Mouse (Mus musculus) forebrain, embryonic 11.5 days (tissue): ENCODE measurements at regions not wholly inside any gene's neighbourhood (a gene's known extent, or its start where the extent isn't known, plus 50 kb on each side); places are given as distances from the start of the nearest gene placed in this dataset.
A peak's percentile ranks its signal among the peaks of the same experiment; 100 is the strongest.

Experiments
- ATAC-seq: fragments of 200-750 bp; cut with Nextera tagmentation; replicated peaks from 2 replicates; pipeline ENCODE4 v1.8.0; 2017; ENCODE audit warnings: moderate TSS enrichment; ENCODE audit not compliant: low FRiP score
- DNase-seq: peaks from one replicate; pipeline ENCODE4 v3.0.0-alpha.2; 2017; ENCODE audit warnings: low spot score
- H3K27ac ChIP-seq: fragments of 300-500 bp; sonication (generic); 2 replicates; pipeline ENCODE4 v1.5.1; 2014; ENCODE audit warnings: low read depth, low read length
- H3K27me3 ChIP-seq: fragments of 300-500 bp; sonication (generic); 2 replicates; pipeline ENCODE4 v1.6.1; 2014; ENCODE audit warnings: mild to moderate bottlenecking, low read length, mixed read lengths; ENCODE audit not compliant: control insufficient read depth, insufficient read depth
- H3K36me3 ChIP-seq: fragments of 300-500 bp; sonication (generic); 2 replicates; pipeline ENCODE4 v1.6.1; 2014; ENCODE audit warnings: mild to moderate bottlenecking, low read length, moderate library complexity, mixed read lengths; ENCODE audit not compliant: control insufficient read depth, insufficient read depth
- H3K4me1 ChIP-seq: fragments of 300-500 bp; sonication (generic); replicated peaks from 2 replicates; pipeline ENCODE4 v1.6.1; 2014; ENCODE audit warnings: low read length, mixed read lengths; ENCODE audit not compliant: control insufficient read depth, insufficient read depth
- H3K4me2 ChIP-seq: fragments of 300-500 bp; sonication (generic); 2 replicates; pipeline ENCODE4 v1.6.1; 2014; ENCODE audit warnings: low read depth, mild to moderate bottlenecking, low read length, moderate library complexity, mixed read lengths; ENCODE audit not compliant: severe bottlenecking
- H3K4me3 ChIP-seq: fragments of 300-500 bp; sonication (generic); 2 replicates; pipeline ENCODE4 v1.5.1; 2014; ENCODE audit warnings: low read depth, low read length
- H3K9ac ChIP-seq: fragments of 300-500 bp; sonication (generic); 2 replicates; pipeline ENCODE4 v1.6.1; 2014; ENCODE audit warnings: low read length
- H3K9me3 ChIP-seq: fragments of 300-500 bp; sonication (generic); 2 replicates; pipeline ENCODE4 v1.6.1; 2016; ENCODE audit warnings: low read length, mixed read lengths; ENCODE audit not compliant: control insufficient read depth
- WGBS: fragments of 180-500 bp; shearing (Covaris S2); extraction: QIAGEN DNeasy Blood & Tissue Kit; methylation state at CpG from one replicate; pipeline ENCODE4 v1.1.7; 2014; 5-methylcytosine and 5-hydroxymethylcytosine counted together

DNA sequence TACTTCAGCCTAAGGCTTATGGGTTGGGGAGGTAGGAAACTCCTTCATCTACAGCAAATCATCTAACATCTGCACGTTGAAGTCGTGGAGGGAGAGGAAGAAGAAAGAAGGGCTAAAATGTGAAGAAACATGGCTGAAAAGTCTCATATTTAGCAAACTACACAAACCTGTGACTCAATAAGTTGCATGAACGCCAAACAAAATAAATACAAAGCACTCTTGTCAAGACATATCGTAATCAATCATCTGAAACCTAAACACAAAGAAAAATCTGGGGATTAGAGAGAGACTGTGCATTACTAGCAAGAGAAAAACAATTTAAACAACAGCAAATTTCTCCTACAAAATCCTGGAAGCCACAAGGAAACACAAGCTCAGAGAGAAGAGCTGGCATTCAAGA is 322.7 kb downstream of the Sorl1 start:
- Histone ChIP-seq H3K27ac (no peak overlapping the region), H3K9ac (no peak overlapping the region), H3K36me3 (no peaks in the 10 kb centered on the region), H3K4me1 (peaks cover 17% of the 10 kb centered on the region), H3K4me2 (no peak overlapping the region), H3K4me3 (no peak overlapping the region), H3K27me3 (no peaks in the 10 kb centered on the region), H3K9me3 (no peaks in the 10 kb centered on the region; the same call in 1 of the 2 replicates)
- DNase-seq = no peak
- 92% methylated on average over 4 of the region's 4 CpGs for WGBS
- ATAC-seq = no peak

DNA sequence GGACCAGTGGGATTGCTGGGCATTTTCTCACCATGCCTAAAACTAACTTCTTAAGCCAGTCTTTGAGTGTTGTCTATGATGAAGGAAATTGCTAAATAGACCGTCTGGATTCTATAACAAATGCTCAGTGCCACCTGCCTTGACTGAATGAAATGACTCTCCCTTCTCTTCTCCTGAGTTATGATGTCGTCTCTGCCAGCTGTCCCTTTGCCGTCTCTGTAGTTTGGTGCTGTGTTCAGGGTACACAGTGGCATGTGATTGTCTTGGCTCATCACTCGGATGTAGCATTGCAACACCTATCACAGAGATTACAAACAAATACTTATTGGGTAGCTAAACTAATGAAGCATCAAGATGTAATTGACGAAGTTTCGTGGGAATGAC is 331.3 kb downstream of the Sorl1 start:
- Histone ChIP-seq H3K9me3 (no peaks in the 10 kb centered on the region; the same call in 1 of the 2 replicates), H3K4me1 (peaks cover 8% of the 10 kb centered on the region), H3K27ac (0 out of 2 replicates have a peak overlapping the region, but pooled peaks have one; percentile 0), H3K9ac (no peak overlapping the region), H3K4me2 (no peak overlapping the region), H3K4me3 (no peak overlapping the region), H3K36me3 (no peaks in the 10 kb centered on the region), H3K27me3 (no peaks in the 10 kb centered on the region)
- no peak for DNase-seq
- WGBS = 77% methylated on average over 6 of the region's 6 CpGs
- ATAC-seq = no peak

DNA sequence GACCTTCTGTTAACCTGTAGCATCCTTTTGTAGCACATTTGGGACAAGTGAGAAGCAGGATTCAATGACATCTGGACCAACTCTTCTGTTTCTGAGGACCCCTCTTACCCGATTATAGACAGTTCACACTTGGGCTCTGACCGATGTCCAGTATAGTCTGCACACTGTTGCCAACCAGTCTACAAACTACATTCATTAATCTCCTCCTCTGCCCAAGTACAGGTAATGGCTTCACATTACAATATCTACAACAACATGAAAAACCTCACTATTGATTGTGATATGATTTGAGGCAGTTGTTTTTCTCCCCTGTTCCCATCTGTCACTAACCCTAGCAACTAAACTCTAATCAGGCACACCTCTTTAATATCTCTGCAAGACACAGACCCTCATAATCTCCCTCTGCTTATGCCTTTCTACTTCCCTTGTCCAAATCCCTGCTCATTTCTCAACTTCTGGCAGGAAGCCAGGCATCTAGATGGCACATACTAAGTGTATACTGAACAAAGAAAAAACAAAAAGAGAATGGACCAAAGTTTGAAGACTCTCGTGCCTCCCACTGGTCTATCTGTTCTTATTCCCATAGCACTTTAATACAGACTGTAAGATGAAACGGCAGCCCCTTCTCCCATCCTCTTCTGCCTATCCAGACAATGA is 331.8 kb downstream of the Sorl1 start:
- Histone ChIP-seq H3K4me1 (peaks cover 8% of the 10 kb centered on the region), H3K9ac (no peak overlapping the region), H3K27me3 (no peaks in the 10 kb centered on the region), H3K36me3 (no peaks in the 10 kb centered on the region), H3K27ac (peak overlapping the region; percentile 42; the same call in 1 of the 2 replicates), H3K4me2 (no peak overlapping the region), H3K9me3 (no peaks in the 10 kb centered on the region; the same call in 1 of the 2 replicates), H3K4me3 (no peak overlapping the region)
- ATAC-seq (no peak), DNase-seq (no peak)
- 77% methylated on average over 4 of the region's 4 CpGs for WGBS

DNA sequence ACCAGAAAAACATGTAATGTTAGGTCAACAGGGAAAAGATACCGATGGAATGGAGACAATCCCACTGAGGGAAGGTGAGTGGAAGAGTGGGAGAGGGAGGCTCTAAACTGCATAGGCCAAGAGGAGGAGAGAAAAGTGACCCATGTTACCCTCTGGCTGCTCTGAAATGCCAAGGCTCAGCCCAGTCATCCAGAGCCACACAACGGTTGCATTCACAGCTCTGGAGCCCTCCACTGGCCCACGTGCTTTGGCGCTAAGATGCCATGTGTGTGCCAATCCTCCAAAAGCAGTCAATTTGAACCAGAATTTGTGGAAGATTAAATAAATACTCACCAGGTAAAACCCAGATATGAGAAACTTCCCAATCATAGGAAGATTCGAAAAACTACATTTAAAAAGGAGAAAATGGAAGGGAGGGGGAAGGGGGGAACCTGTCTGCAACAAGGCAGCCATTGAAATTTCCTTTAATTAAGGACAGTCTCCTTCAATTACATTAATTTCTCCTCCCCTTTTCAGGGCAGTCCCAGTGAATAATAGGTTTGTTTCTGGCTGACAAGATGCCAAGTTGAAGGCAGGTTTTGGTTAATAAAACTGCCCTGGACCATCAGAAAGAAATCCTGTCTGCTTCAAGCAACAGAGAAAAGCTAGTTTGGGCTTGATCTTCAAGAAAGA is 332.5 kb downstream of the Sorl1 start:
- H3K4me3 ChIP-seq = no peak overlapping the region
- DNase-seq (no peak), ATAC-seq (no peak)
- H3K4me1 ChIP-seq = peaks cover 8% of the 10 kb centered on the region
- peak overlapping the region; percentile 42; the same call in 1 of the 2 replicates for H3K27ac ChIP-seq
- WGBS = 77% methylated on average over 5 of the region's 5 CpGs
- no peak overlapping the region for H3K9ac ChIP-seq
- no peaks in the 10 kb centered on the region for H3K36me3 ChIP-seq
- no peak overlapping the region for H3K4me2 ChIP-seq
- no peaks in the 10 kb centered on the region for H3K9me3 ChIP-seq
- no peaks in the 10 kb centered on the region for H3K27me3 ChIP-seq

DNA sequence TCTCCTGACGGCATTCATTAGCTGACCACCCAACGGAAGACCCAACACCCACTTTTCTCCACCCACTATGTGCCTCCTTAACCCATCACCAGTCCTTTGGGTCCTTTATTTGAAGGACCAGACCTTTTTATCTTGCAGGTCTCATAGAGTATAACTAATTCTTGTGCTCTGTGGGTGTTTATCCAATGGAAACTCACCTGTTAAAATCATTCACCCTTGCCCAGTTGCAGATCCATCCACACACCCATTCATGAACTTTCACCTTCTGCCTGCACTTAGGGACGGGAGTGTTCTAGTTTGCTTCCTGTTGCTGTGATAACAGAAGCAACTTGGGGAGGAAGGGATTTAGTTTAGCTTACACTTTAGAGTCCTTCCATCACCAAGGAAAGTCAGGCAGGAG is 339.0 kb downstream of the Sorl1 start:
- no peaks in the 10 kb centered on the region for H3K4me1 ChIP-seq
- H3K4me3 ChIP-seq = no peak overlapping the region
- H3K9ac ChIP-seq = no peak overlapping the region
- H3K27ac ChIP-seq = no peak overlapping the region
- H3K36me3 ChIP-seq = no peaks in the 10 kb centered on the region
- no peaks in the 10 kb centered on the region for H3K27me3 ChIP-seq
- no peak for ATAC-seq
- WGBS = 82% methylated on average over 3 of the region's 3 CpGs
- no peak for DNase-seq
- no peaks in the 10 kb centered on the region; the same call in 1 of the 2 replicates for H3K9me3 ChIP-seq
- no peak overlapping the region for H3K4me2 ChIP-seq

DNA sequence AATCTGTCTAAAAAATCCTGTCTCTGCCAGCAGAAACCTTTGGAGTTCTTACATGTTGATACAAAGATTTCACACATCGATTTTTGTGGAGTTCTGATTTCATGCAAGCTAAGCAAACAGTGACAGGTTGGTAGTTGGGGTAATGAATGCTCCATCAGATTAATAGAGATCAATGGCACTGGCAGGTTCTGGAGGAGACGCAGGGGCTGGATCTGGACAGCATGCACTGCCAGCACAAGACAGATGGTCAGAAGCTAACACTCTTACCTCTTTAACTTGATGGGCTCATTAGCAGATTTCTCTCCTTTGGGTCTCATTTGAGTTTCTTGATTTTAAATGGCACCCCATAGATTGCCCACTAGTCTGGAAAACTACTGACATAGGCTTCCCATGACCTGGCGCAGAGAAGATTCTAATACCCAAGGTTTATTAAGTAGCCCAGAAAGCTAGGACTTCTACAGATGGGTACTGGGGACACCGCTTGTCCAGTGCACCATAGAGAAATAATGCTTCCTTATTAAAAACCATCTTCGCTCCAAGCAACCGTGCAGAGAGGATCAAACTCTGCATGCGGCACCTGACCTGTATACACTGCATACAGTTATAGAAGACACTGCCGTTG is 351.7 kb downstream of the Sorl1 start:
- no peaks in the 10 kb centered on the region for H3K4me1 ChIP-seq
- 94% methylated on average over 8 of the region's 8 CpGs for WGBS
- H3K36me3 ChIP-seq = no peaks in the 10 kb centered on the region
- H3K27me3 ChIP-seq = no peaks in the 10 kb centered on the region
- H3K4me2 ChIP-seq = no peak overlapping the region
- no peak overlapping the region for H3K4me3 ChIP-seq
- DNase-seq (no peak), ATAC-seq (no peak)
- H3K9ac ChIP-seq = no peak overlapping the region
- H3K9me3 ChIP-seq = no peaks in the 10 kb centered on the region
- no peak overlapping the region for H3K27ac ChIP-seq

DNA sequence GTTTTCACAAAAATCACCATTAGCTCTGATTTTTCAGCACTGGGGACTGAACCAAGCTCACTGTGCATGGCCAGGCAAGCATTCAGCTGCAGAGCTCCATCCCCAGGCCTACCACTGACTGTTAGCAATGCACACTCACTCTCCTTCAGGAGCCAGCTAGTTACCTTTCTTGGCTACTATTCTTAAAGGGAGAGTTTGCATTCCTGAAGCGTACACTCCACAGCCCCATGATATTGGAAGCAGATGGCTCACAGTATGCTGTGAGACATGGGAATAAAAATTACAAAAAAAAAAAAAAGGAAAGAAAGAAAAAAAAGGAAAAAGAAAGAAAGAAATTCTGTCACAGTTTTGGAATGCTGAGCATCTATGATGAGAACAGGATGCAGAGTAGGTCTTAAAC is 352.8 kb downstream of the Sorl1 start:
- WGBS = 72% methylated on average over 1 of the region's 1 CpGs
- no peak for DNase-seq

DNA sequence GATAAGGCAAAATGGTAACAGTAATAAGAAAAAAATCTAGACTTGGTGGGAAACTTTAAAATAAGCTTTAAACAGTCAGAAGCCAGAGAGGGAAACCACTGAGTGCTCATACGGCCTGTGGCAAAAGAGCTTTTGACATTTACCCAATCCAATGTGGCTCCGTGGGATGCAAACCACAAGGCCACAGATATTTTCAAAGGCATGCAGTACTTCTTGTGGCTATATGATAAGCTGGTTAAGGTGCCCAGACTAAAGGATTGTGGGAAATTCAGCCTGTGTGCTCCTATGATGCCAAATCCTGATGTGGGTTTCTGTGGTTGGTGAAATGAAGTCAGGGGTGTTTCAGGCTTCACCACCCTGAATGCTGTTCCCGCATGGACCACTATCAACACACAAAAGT is 355.8 kb downstream of the Sorl1 start:
- Histone ChIP-seq H3K4me2 (no peak overlapping the region), H3K9ac (no peak overlapping the region), H3K27me3 (no peaks in the 10 kb centered on the region), H3K4me3 (no peak overlapping the region), H3K4me1 (no peaks in the 10 kb centered on the region), H3K36me3 (no peaks in the 10 kb centered on the region), H3K27ac (no peak overlapping the region), H3K9me3 (no peaks in the 10 kb centered on the region)
- ATAC-seq = no peak
- WGBS = 88% methylated on average over 3 of the region's 3 CpGs
- no peak for DNase-seq

More for the DNA sequence above, 352.8 kb downstream of the Sorl1 start:
- Histone ChIP-seq H3K4me2 (no peak overlapping the region), H3K27me3 (no peaks in the 10 kb centered on the region), H3K27ac (no peak overlapping the region), H3K36me3 (no peaks in the 10 kb centered on the region), H3K9me3 (no peaks in the 10 kb centered on the region), H3K4me1 (no peaks in the 10 kb centered on the region), H3K4me3 (no peak overlapping the region), H3K9ac (no peak overlapping the region)
- ATAC-seq = no peak
